Mouse (Mus musculus) right cerebral cortex, postnatal 36 days (tissue): ENCODE results near the gene Lifr.

Source experiments
- DNase-seq, 2 experiments: peaks; one replicate each; pipeline ENCODE4 v3.0.0; 2022; ENCODE audit warnings: low spot score in 2 of 2, mixed read lengths in 1 of 2

Lifr gene

DNA sequence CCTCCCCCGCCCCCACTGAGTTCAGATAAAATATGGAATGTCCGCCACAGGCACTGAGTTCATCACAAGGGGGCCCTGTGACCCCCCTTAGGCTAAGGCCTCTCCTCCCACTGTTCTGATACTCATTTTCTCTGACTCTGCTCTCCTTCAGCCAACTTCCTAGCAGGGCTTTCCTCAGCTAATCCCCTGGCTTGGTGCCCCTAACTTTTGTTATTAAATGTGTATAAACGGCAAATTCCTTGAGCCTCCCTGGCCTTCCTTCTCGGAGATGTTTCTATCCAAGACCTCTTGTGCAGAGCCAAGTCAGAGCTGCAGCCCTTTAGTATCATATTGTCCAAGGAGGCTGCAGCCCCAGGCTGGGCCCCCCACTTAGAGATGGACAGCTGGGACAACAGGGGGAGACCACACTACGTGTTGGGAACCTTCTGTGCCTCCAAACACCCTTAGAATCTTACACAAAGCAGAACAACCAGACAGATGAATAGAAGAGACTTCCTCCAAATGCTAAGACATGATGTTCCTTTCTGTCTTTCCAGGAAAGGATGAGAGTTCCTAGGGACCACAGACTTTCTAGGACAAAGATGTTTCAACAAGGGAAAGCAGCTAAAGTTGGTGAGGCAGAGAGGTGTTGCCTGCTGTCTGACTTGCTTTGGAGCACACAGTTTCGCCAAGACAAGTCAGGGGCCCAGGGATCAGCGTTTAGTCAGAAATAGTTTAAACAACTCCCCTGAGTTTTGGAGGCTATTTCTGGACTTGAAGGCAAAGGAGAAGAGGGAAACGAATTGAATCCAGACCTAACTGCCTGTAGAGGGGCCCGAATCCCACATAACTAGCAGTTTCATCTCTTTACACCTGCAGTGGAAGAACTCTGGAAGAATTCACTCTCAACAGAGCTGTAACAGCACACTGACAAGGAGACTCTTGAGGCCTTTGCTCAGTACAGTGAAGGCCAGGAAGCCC is 111.3 kb downstream of the Lifr start:
- no peak for DNase-seq

DNA sequence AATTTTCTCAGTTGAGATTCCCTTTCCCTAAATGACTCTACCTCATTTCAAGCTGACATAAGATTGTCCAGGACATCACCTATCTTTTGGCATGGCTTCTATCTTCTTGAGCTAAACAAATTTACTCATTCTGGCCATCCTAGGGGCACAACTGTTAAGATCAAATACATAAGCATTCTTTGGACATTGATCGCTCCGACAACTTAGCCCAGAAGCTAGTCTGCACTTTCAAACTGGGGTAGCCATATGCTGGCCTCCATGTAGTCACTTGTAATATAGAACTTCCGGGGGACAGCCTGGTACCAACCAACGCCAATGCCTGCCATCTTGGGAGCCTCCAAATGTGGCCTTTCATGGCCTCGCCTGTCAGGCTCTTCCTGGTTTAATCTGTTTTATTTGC is 112.6 kb downstream of the Lifr start:
- DNase-seq, result no peak

DNA sequence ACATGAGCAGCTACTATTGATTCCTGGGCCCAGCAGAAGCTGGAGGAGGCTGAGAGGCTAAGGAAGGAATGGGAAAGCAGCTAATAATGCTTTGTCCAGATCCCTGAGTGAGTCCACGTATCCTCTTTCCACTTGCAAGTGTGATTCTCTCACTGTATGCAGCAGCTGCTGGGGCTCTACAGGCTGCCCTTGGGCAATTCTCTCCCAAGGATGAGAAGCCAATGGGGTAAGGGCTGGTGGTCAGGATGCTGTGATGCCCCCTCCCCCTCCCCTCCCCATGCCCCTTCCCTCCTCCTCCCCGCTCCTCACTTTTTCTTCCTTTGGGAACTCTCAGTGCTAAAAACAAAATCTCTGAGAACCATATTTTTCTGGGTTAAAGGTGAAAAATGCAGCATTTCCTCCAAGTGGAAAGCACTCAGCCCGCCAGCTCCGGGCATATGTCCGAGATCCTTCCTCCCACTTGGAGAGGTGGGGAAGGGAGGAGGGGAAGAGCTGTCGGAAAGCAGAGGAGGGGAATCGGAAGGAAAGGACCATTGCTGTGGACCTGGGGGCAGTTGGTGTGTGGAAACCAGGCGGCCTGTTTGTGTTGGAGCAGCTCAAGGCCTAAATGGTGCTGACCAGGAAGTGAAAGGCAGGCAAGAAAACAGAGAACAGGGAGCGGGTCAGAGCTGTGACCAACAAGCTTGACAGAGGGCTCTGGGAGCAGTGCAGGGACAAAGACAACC is 113.4 kb downstream of the Lifr start:
- DNase-seq, result no peak

DNA sequence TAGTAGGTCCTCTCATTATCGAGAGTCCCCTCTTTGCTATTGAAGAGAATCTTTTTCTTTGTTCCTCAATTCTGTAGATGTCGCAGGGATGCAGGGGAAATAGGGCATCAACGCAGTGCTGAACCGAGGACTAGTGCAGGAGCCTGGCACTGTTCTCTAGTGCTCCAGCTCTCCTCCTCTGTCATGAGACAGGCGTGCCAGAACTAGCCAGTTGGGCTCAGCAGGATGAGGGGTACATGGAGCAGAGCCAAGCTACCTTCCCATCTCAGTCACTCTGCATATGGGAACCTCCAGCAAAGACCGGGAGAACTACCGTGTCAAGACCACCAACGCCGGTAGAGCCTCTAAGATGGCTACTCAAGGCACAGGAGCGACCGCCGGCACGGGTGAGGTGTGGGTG is 114.5 kb downstream of the Lifr start:
- no peak for DNase-seq

DNA sequence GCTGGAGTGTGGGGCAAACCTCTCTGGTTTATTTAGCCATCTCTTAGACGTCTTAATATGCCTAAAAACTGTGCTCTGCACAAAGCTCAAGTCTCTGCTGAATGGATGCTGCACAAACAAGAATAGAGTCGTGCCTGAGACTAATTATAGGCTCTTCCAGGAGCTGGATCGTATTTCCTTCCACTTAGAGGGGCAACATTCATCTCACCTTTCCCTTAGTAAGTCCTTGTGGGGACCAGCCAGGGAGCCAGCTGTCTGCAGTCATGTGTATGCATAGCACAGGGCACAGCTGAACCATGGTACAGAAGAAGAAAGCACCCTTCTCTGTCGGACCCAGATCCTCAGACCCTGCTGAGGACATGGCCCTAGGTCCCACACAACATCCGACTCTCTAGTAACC is 115.7 kb downstream of the Lifr start:
- DNase-seq, result no peak

DNA sequence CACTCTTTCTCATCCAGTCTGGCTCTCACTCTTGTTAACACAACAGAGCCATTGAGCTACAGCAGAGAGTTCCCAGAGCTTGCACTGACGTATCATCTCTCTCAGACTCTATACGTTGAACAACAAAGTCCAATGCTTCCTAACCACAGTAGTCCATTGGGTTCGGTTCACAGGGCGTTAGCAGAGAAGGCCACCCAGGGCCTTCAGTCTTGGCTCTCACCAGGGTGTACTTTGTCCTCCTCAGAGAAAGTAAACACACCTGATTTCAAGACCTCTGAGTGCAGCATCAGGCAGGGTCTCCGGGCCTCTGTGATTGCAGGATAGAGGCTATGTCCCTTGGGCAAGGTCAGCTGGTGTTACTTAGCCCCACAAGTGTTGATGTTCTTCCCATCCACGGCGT is 116.9 kb downstream of the Lifr start:
- no peak for DNase-seq

DNA sequence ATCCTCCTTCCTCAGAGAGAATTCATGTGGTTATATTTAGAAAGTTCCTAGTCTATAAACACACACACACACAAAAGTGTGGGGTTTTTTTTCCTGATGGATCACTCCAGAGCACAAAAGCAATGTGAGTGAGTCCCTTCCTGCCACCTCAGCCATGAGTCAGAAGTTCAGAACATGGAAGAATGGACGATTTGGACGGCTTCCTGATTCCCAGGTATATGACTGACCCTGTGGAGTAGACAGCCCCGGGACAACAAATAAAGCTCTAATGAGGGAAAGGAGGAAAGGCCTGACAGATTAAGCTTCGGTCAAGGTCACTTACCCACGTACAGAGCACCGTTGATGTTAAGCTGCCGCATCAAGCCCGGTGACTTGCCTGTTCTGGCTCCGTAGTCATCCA is 117.8 kb downstream of the Lifr start:
- DNase-seq, result no peak

DNA sequence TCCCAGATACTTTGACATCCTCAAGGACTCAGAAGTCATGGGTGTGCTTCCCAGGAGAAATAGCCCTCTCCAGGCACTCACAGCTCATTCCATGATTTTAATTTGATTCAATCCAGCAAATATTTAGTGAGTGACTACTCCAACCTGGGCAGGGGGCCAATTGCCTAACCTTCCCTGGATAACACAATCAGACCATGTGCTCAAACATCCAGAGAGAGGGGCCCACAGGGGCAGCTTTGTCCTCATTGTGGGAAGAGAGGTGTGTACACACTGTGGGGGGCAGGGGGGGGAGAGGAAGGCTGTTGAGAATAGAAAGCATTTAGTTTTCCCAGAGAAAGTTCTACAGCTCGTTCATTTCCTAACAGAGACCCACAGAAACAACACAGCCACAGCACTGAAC is 123.3 kb downstream of the Lifr start:
- no peak for DNase-seq

DNA sequence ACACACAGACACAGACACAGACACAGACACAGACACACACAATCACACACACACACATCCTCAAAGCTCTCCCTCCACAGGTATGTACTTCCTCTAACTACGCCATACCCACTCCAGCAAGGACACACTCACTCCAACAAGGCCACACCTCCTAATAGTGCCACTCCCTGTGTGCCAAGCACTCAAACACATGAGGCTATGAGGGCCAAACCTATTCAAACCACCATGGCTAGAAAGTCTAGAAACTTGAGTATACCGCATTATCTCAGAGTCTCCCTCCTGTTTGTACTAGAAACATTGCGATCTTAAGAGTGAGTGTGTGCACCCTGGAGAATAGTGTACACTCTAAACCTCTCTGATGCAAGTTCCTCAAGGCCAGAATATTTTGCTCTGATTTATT is 125.4 kb downstream of the Lifr start:
- DNase-seq, result no peak

DNA sequence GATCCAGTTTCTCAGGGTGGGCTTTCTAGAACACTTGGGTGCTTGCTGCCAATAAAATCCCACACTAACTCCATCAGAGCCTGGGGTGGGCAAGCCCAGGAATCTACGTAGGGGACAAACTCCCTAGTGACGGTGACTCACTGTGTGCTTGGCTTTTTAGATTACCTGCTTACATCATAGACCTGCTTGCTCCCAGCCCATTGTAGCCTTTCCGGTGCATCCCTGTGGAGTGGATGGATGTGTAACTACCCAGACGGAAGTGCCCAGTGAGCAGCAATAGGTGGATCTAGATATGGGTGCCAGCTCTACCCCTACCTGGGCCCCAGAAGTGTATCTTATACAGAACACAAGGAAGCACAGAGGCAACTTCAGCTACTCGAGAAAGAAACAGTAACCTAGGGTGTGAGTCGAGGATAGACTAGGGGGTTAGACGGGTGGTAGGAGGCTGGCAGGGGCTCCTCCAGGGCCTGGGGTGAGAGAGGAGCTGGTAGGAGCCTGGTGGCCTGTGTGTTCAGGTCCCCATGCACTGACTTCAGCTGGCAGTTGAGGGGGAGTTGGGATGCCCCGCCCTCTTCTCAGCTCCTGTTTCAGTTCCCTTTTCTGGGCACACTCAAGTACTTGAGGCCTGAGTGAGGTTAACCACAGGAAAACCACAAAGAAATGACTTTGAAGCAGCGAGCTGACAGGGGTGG is 126.3 kb downstream of the Lifr start:
- DNase-seq, result no peak

DNA sequence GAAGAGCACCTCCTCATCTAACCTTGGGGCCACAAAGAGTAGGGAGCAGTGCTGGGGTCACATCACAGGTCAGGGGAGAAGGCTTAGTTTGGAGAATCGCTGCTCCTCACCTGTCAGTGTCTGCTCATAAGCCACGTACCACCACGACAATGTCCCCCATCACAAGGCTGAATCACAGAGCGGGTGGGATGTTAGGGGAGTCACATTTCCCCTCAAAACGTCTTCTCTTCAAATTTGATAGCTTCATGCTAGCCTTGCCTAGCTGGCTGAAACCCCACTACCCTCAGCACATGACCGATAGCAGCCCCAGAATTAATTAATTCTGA is 126.8 kb downstream of the Lifr start:
- DNase-seq, result no peak

DNA sequence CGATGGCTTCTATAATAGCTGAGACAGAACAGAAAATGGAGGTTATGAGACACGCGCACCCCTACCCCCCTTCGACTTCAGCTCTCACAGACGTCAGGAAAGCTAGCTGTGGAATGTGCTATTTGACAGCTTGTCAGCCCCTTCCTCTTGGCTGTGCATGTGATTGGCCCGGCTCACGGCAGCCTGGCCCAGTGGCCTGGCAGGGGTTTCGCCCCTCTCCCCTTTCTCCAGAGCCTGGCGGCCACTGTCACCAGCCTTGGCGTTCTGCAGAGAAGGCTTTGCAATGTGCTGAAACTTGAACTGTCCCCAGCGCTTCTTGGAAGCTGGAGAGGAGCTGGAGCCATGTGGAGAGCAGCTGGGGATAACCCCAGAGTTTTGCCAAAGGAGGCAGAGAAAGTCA is 132.4 kb downstream of the Lifr start:
- no peak for DNase-seq

DNA sequence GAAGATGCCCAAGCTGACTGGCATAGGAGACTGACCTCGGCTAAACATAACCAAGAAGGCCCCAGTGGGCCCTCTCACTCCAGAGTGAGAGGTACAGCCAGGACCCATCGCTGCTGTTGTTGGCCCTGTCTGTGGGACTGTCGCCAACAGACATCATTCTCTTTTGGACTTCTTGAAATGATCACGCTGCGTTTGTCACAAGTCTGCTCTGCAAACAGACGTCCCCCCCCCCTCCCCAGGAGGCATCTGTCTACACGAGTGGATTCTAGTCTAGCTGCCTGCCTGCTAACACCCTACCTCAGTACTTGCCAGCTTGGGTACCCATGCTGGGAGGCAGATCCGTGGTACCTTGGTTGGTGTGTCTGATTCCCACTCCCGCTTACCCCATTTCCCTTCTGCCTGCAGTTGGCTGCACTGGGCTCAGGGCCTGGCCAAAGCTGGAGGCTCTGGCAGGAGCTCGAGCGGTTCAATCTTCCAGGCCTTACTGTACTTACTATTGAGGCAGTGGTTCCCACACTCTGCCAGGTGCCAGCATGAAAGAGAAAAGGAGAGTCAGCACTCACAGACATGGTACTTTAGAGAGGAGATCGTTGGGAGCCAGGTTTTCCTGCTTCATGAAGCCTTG is 133.8 kb downstream of the Lifr start:
- DNase-seq, result no peak

DNA sequence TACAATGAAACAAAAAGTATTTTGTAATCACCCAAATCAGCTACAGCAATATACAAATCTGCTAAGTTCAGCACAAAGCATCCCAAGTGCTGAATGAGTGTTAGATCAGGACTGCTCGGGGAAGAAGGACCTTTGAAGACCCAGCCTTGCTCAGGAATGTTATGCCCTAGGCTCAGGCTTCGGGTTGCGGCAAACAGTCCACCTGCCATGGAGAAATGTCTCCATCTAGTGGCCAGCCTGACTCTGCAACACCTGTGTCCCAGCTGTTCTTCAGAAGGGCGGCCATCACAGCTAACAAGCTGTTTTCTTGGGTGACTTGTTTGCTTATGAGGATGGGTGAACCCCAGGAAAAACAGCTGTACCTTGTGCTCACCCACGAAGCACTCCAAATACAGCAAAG is 135.8 kb downstream of the Lifr start:
- DNase-seq, result peak; percentile 48 to 55

DNA sequence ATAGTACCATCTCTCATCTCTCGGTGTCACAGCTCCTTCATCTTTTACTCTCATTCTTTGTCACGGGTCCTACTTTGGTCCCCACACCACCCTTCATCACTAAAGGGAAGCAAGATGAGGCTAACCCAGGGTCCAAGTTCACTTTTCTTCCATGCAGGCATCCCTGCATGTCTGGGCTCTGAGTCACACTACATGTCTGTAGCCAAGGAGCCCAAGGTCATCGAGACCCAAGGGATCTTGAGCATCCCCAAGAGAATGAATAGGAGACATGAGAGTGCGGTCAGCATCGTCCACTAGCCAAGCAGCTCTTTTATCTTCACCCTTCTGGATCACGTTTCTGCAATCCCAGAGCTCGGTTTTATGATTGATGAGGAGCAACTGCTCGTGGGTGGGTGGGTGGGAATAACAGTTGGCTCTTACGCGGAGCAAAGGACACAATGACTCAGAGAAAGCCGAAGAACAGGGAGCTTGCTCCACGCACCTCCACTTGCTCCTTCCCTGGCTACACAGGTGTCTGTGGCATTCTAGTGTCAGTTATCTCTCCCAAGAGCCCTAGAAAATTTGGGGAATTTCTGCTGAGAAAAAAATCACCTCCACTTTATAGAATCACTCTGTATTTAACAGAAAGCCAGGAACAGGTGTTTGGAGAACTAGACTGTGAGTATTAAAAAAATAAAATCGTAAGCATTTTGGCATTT is 143.1 kb downstream of the Lifr start:
- no peak for DNase-seq

DNA sequence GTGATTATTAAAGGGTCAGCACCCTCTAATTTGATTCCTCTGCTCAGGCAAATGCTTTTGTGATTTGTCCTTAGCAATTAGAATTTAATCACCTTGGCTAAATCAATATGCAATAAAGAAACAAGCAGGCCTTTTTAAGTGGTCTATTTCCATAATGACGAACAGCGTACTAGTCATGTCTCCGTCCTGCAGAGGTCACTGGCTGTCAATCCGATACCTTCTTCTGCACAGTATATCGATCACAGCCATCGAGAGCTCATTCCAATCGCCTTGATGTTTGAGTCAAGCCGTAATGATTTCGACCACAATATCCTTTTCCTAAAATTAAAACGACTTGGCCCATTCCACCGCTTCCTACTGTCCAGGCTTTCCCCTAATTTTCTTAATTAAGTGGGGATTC is 149.5 kb downstream of the Lifr start:
- DNase-seq, result no peak

DNA sequence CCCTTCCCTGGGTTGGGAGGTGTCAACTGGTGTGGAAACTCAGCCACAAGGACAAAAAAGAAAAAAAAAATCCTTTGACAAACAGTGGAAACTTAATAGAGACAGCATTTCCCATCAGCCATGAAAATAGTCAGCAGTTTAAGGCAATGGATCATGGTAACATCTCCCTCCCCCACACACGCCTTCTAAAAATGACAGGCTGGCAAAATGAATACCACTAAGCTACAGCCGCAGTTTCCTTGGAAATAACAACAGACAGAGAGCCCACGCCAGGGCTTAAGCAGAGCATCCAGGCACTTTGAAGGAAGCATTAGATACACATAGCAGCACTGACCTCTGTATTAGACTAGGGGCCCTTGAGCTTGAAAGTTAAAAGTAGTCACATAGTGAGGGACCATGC is 150.5 kb downstream of the Lifr start:
- DNase-seq, result peak; percentile 12 to 26

DNA sequence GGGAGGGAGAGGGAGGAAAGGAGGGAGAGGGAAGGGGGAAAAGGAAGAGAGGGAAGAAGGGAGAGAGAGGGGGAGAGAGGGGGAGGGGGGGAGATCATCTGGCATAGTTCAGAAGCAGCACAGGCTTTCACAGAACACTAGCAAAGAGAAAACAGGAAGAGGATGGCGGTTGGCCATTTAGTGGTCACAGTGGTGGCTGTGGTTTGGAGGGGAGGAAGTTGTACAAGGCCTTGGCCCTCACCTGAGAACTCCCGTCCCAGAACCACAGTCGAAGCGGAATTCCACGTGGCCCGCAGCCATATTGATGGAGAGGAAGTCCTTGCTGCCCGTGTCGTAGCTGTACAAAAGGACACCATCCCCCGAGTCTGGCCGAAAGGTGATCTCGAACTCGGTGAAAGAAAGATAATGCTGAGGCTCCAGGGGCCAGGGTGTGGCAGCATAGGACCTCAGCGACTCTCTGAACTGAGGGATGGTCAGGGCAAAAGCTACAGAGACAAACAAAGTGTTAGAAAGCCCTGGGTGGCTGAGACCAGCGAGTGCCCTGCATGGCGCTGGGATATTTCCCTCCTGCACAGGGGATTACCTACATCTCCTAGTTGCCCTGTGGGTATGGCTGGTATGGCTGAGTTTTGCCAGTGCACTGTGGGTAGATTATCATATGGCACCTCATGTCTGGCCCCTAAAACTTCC is 151.9 kb downstream of the Lifr start:
- DNase-seq, result no peak
